Mouse (Mus musculus): ENCODE results near the gene Arhgap27.

- no peak for TF ChIP-seq CTCF (IDR thresholded peaks at IDR 0.05; ENCODE audit: low read depth, low read length)
- TF ChIP-seq EP300 (IDR thresholded peaks at IDR 0.05; ENCODE audit: insufficient read depth, low read depth, low read length), result no peak
Observed at GRCm38 (mm10) chr11:103362521-103363181, 841 bp downstream of the Arhgap27 start.
